Mouse (Mus musculus) adrenal gland, postnatal 10 days (tissue): ENCODE measurements around the gene Antxr1. TPM values are rescaled to one million over a fixed set of nuclear protein-coding genes. Genes with fewer than 3 reads are reported as not detected.
"Not testable (repeated sequence)": the region's sequence is repeated elsewhere in the genome, so short reads cannot be mapped to it uniquely, and the experiment has no call there.

Experiments used
- DNase-seq: peaks from one replicate; pipeline ENCODE4 v3.0.0; 2021; ENCODE audit warnings: mixed read lengths
- total RNA-seq, 2 experiments: library from RNA; stranded (reverse); gene quantifications; 2 replicates each; pipeline ENCODE4 v1.2.3; 2021

Gene Antxr1
- total RNA-seq, 2 experiments from 2014 or later = 29.4 to 34.9 TPM

DNA sequence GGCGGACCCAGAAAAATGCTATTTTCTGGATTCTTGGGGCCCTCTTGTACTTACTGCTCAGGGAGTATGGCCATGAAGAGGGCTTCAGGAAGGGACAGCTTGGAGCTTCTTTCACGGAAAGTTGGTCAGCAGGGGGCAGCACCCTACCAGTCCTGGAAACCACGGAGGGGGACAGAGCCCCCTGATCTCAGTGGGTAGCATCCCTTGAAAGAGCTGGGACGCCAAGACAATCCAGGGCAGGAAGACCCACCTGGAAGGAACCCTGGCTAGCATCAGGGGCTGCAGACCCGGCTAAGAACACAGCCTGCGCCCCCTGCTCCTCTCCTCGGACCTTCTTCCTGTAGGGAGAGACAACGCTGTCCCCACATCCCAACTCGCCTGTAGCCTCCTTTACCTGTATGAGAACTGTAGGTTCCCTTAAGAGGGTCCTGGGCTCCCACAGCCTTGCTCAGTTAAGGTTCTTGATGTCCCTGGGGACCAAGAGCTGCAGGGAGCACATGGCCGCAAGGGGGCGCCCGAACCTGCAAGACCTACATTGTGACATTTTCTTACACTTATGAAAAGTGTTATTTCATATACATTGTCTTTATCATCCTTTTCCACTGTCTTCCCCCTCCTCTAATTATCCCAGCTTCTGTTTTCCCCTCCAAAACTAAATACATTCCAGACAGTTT lies 234.2 kb downstream of the Antxr1 start:
- DNase-seq = peak; percentile 93

DNA sequence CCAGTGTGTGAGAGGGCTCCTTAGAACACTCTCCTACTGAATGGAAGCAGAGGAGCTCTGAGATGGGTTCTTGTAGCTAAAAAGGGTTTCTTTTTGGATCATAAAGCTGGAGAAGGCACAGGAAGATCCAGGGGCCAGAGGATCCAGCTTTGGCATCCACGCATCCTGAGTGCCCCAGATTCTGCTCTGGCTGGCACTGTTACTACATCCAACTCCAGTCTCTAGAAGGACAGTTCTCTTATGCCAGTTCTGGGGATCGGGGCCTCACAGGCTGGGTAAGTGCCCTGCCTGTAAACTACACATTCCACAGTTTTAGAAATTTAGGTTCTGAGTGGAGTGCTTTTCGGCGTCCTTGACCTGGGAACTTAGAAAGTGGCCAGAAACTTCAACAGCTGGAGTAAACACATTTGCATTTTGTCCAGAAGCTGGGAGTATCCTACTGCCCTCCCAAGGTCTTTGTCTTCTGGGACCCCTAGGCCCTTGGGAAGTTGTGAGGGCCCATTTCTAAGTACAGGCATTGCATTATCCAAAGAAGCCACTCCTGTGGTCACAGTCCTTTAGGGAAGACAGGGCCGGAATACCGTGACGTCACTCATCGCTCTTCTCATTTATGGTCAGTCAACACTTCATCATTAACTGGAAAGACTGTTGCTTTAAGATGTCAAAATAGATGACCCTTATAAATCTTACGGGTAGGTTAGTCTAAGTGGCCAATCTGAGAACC lies 235.2 kb downstream of the Antxr1 start:
- no peak for DNase-seq

DNA sequence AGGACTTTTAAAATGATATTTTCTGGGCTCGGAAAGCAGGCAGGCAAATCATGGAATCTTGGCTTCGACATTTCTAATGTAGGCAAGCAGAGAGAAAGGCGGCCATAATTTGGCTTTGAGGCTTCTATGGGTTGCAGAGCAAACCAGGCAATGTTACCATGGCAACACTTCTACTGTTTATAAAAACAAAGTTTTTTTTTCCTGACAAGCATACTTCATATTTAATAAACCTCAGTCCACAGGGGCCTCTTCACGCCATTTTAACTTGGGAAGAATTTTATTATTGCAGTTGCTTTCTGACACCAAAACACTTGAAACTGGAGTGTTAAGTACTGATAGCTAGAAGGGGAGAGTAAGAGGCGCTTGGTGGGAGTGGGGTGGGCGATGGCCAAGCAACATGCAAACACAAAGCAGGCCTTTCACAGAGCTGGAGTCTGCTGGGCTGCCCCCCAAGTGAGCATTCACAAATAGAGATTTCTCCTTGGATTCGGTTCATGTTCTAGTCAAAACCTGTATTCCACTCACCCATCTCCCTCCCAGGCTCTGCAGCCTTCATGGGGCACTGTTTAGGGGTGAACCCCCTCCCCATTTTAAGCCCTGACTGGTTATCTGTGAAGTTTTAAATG lies 235.8 kb downstream of the Antxr1 start:
- DNase-seq = no peak

DNA sequence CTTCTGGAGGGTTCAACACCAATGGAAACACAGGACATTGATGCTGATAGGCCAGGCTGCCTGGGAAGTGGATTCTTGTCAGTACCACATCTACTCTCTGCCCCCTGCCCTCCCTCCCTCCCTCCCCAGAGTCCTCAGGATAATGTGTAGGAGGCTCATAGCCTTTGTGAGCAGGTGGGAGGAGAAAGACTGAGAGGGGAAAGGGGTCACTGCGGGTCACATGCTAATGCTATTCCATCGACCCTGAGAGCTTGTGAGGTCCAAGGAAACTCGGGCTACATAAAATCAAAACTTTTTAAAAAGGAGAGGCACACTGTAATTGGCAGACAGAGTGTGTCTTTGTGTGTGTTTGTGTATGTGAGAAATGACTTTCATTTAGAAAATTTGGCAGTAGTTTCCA lies 236.4 kb downstream of the Antxr1 start:
- no peak for DNase-seq

DNA sequence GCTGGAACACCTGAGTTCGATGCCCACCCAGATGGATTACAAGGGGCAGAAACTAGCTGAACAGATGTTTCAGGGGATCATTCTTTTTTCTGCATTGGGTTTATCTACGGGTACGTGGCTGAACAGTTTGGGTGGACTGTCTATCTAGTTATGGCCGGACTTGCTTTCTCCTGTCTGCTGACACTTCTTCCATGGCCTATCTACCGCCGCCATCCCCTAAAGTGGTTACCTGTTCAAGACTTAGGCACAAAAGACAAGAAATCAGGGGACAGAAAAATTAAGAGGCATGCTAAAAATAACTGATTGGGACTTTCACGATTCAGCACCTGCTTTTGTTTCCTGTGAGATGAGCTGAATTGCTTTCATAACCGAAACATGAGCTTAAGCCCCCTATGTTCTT lies 242.0 kb downstream of the Antxr1 start:
- DNase-seq = not testable (repeated sequence)

DNA sequence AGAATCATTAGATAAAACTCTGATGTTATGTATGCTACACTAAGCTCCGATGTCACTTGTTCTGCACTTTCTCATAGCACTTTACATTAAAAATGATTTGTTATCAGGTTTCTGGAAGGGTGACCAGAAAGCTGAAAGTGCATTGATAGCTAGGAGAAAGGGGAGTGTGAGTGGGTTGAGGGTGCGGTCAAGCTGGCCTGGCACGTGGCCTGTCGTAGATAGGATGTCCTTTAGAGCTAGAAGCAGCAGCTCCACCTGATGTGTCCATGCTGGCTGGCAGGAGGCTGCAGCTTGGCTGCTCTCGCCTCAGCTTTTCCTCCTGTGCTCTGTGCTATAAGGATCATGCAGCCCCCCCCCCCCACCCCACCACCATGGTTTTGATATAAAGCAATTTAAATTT lies 243.1 kb downstream of the Antxr1 start:
- no peak for DNase-seq

DNA sequence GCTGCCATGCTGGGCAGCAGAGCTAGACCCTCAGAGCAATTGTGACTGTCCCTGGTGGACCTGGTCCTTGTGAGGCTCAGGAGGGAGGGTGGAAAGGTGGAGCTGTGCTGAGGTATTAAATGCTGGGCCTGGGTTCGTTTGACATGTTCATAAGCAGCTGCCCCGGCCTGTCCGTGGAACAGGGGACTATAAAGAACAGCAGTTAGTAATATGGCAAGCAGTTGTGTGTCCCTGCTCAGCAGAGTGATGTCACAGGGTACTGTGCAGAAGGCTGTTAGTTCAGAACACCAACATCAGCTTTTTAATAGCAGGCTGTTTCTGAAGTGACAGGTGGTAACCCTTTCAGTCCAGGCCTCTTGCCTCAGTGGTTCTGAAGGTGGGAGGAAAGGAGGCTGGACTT lies 244.7 kb downstream of the Antxr1 start:
- DNase-seq = no peak

DNA sequence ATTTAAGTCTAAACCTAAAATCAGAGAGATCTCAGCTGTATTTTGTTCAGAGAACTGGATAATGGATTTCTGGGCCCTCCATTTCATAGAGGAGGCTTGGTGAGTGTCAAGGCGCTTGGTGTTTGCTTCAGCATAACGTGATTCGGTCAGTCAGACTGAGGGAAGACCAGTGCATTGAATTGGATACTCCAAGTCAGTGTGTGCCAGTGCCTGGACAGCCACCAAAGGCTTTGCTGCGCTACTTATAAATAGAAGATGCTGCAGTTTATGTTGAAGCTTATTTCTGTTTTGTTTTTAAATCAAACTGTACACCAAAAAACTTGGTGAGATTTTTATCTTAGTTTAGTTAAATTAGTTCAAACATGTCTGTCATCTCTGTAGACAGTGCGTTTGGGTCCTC lies 247.3 kb downstream of the Antxr1 start:
- no peak for DNase-seq

DNA sequence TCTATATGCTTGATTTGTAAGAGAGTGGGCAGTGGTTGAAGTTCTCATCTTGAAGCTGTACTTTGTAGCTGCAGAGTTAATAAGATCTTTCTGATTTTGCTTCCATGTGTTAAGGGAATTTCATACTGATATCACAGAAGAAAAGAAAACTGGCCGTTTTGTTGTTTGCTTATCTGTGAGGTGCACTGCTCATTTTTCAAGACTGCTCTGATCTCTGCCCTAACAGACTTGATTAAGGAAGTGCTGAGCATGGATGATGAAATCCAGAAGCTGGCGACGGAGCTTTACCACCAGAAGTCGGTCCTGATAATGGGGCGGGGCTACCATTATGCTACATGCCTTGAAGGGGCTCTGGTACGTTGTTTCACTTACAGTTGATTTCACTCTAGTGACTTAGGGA lies 250.6 kb downstream of the Antxr1 start:
- DNase-seq = no peak

Other genes with a start within 250 kb of the Antxr1 start
- gene D6Ertd527e, start 231.1 kb downstream of the Antxr1 start, total RNA-seq = under 1 TPM; 0.12 TPM
- gene Gkn1, start 15.1 kb upstream of the Antxr1 start, total RNA-seq = not detected
- gene Gkn2, start 37.5 kb upstream of the Antxr1 start, total RNA-seq = not detected
- under 1 TPM; 0.82 to 0.84 TPM for gene Gkn3, start 53.1 kb upstream of the Antxr1 start, total RNA-seq
- 1 to 10 TPM in 1 of 2 experiments, under 1 TPM in 1; 0.45 to 1.8 TPM for gene Bmp10, start 93.2 kb upstream of the Antxr1 start, total RNA-seq
- 1 to 10 TPM; 7.5 to 8.3 TPM for gene Arhgap25, start 197.4 kb upstream of the Antxr1 start, total RNA-seq